Mouse (Mus musculus) MEL (cell line): ENCODE results near the gene Hmbs.

Experiments used
- CTCF ChIP-seq, 3 experiments: IDR thresholded peaks in 2 of 3; conservative IDR thresholded peaks in 1 of 3; 2 replicates each; pipeline ENCODE4 v1.5.1; 2011 to 2012; ENCODE audit warnings: low read length in 3 of 3, low read depth in 2 of 3, mild to moderate bottlenecking in 2 of 3, improper control_type of control experiment in 1 of 3, inconsistent platforms in 1 of 3, mixed read lengths in 1 of 3, moderate library complexity in 1 of 3; ENCODE audit not compliant: control insufficient read depth in 1 of 3, insufficient read depth in 1 of 3, poor library complexity in 1 of 3, severe bottlenecking in 1 of 3
- E2F4 ChIP-seq: IDR thresholded peaks from 2 replicates; pipeline ENCODE4 v1.6.1; 2011; ENCODE audit warnings: low read depth, low read length, improper control_type of control experiment, borderline replicate concordance
- GABPA ChIP-seq: IDR thresholded peaks from 2 replicates; pipeline ENCODE4 v1.6.1; 2012; ENCODE audit warnings: low read depth, mild to moderate bottlenecking, inconsistent platforms, low read length, improper control_type of control experiment, moderate library complexity
- GATA1 ChIP-seq: IDR thresholded peaks from 2 replicates; pipeline ENCODE4 v1.6.1; 2011; ENCODE audit warnings: low read depth, low read length, improper control_type of control experiment
- KAT2A ChIP-seq: conservative IDR thresholded peaks from 2 replicates; pipeline ENCODE4 v1.6.1; 2012; ENCODE audit warnings: low read depth, low read length, improper control_type of control experiment, inconsistent platforms
- POLR2A ChIP-seq, 2 experiments: IDR thresholded peaks; 2 replicates each; pipeline ENCODE4 v1.6.1; 2011 to 2012; ENCODE audit warnings: low read length in 2 of 2, mild to moderate bottlenecking in 2 of 2, control low read depth in 1 of 2, improper control_type of control experiment in 1 of 2, low read depth in 1 of 2, moderate library complexity in 1 of 2; ENCODE audit not compliant: control insufficient read depth in 1 of 2, insufficient read depth in 1 of 2, poor library complexity in 1 of 2
- SIN3A ChIP-seq: IDR thresholded peaks from 2 replicates; pipeline ENCODE4 v1.6.1; 2012; ENCODE audit warnings: low read length, improper control_type of control experiment, inconsistent platforms
- TAL1 ChIP-seq: IDR thresholded peaks from 2 replicates; pipeline ENCODE4 v1.6.1; 2012; ENCODE audit warnings: mild to moderate bottlenecking, inconsistent platforms, low read length, moderate library complexity, mixed read lengths
- TBP ChIP-seq: IDR thresholded peaks from 2 replicates; pipeline ENCODE4 v1.8.0; 2011; ENCODE audit warnings: low read depth, low read length, improper control_type of control experiment

DNA sequence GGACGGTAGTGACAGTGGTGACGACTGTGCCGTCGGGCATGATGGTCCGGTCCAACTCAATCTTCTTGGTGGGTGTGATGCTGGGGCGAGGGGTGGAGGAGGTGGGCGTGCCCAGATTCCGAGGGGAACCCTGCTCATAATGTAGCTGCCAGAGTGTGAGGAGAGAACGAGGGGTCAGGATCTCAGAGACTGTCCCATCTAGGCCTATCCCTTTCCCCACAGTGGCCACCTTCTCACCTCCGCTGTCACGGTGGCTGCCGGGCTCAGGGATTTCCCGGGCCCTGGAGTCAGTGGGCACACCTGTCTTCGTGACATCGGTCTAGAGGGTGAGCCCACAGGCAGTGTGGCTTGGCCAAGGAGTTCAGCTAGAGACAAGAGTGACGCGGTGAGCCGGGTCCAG is 29.1 kb downstream of the Hmbs start:
- TF ChIP-seq TAL1 (no peak), GABPA (no peak), SIN3A (no peak), CTCF (IDR thresholded peaks at IDR 0.05 in 2 of 3, conservative IDR thresholded peaks at IDR 0.05 in 1 of 3; ENCODE audit: control insufficient read depth in 1 of 3, insufficient read depth in 1 of 3, low read depth in 2 of 3, low read length in 3 of 3, poor library complexity in 1 of 3, severe bottlenecking in 1 of 3) (no peak), POLR2A (IDR thresholded peaks at IDR 0.05; ENCODE audit: control insufficient read depth in 1 of 2, insufficient read depth in 1 of 2, low read depth in 1 of 2, low read length in 2 of 2, poor library complexity in 1 of 2) (no peak), TBP (no peak), KAT2A (no peak), GATA1 (no peak), E2F4 (no peak)
